Mouse (Mus musculus): Measurements from ENCODE around the gene Lpcat2b. TPM values are rescaled to one million over a fixed set of nuclear protein-coding genes. Genes with fewer than 3 reads are reported as not detected.

The Lpcat2b gene
- polyA plus RNA-seq (2012; rRNA removed; ENCODE audit: low replicate concordance): 0.09 TPM in 1 of 2 replicates, not detected in the other

GRCm38 (mm10) chr5:107431249-107431648 is at the start of gene Lpcat2b:
Gene Lpcat2b (plus strand): TSS chr5:107431549.

GRCm38 (mm10) chr5:107402436-107402835 is 28.9 kb upstream of the Lpcat2b start, which contains the start of gene Ephx4:
Gene Ephx4 (plus strand): TSS chr5:107402736.

GRCm38 (mm10) chr5:107437464-107438281 is 6.3 kb downstream of the Lpcat2b start, which contains the start of gene Btbd8:
Gene Btbd8 (plus strand): TSS chr5:107437997.

Other genes with a start within 250 kb of the Lpcat2b start
- gene Tgfbr3, start 141.9 kb upstream of the Lpcat2b start, polyA plus RNA-seq (2012; rRNA removed; ENCODE audit: low replicate concordance): 57.1 and 61.8 TPM in 2 replicates
- gene Brdt, start 100.4 kb upstream of the Lpcat2b start, polyA plus RNA-seq (2012; rRNA removed; ENCODE audit: low replicate concordance): 1.6 and 1.8 TPM in 2 replicates
- gene Ephx4, start 28.8 kb upstream of the Lpcat2b start, polyA plus RNA-seq (2012; rRNA removed; ENCODE audit: low replicate concordance): 0.79 and 3.1 TPM in 2 replicates
- gene Btbd8, start 6.4 kb downstream of the Lpcat2b start, polyA plus RNA-seq (2012; rRNA removed; ENCODE audit: low replicate concordance): 1.8 and 2.3 TPM in 2 replicates
- 0.11 TPM in 1 of 2 replicates, not detected in the other for gene Gm42669, start 76.1 kb downstream of the Lpcat2b start, polyA plus RNA-seq (2012; rRNA removed; ENCODE audit: low replicate concordance)
- 0.08 and 0.21 TPM in 2 replicates for gene 1700028K03Rik, start 103.2 kb downstream of the Lpcat2b start, polyA plus RNA-seq (2012; rRNA removed; ENCODE audit: low replicate concordance)
- 4.7 and 6.5 TPM in 2 replicates for gene Rpap2, start 165.8 kb downstream of the Lpcat2b start, polyA plus RNA-seq (2012; rRNA removed; ENCODE audit: low replicate concordance)
- gene Glmn, start 166.3 kb downstream of the Lpcat2b start, polyA plus RNA-seq (2012; rRNA removed; ENCODE audit: low replicate concordance): 0.87 and 1.3 TPM in 2 replicates

All from subcutaneous adipose tissue, adult 2 months (tissue).